Mouse (Mus musculus) bone marrow macrophage, adult 2 months (primary cell): ENCODE measurements around the gene Accsl.

Experiments
- CTCF ChIP-seq: IDR thresholded peaks from 2 replicates; pipeline ENCODE4 v1.5.1; 2012; ENCODE audit warnings: low read depth, mild to moderate bottlenecking, low read length, moderate library complexity
- POLR2A ChIP-seq: IDR thresholded peaks from 2 replicates; pipeline ENCODE4 v1.6.1; 2012; ENCODE audit warnings: mild to moderate bottlenecking, low read depth, low read length, borderline replicate concordance

DNA sequence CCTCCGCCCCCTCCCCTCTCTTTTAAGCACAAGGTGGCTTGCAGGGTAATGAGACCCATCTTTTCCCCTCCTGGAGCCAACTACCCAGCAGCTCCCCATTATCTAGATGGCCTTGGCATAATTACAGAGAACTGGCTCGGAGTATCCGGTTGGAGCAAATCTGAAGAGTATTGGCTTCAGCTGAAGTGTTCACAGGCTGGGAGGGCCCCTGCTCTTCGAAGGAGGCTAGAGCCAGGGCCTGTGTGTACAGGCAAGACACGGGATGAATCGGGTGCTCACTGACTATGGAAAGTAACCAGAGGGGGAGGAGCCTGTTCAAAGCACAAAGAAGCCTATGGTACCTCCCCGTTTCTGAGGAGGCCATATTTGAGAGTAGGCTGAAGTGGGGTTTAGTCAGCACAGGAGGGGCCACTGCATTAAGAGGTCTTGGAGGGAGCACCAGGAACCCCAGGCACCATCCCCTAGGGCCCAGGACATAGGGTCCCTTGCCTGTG, at the start of gene Accsl:
- no peak for TF ChIP-seq CTCF
- TF ChIP-seq POLR2A: no peak
